Mouse (Mus musculus): ENCODE measurements around the gene Prtg. TPM values are rescaled to one million over a fixed set of nuclear protein-coding genes. Genes with fewer than 3 reads are reported as not detected.
A peak's percentile ranks its signal among the peaks of the same experiment; 100 is the strongest.

Prtg gene
- polyA plus RNA-seq, 1 experiment = not detected

DNA sequence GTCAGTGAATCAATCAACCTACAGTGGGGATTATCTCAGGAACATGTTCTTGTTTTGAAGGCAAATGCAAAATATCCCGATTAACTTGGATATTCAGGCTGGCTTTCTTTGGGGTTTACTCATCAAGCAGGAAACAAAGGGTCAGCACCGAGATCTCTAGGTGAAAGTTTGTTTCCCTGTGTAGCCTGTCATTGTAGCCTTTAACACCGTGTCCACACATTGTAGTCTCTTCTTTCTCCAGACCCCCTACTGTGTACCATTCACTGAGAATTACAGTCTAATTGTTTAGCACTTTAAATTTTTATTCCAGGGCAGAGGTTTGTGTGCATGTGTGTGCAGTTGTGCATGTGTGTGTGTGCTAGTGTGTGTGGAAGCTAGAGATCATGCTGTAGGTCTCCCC, 19.3 kb downstream of the Prtg start:
- whole genome bisulfite sequencing = 51% methylated on average over 3 of the region's 3 CpGs
- Histone ChIP-seq H3K4me1 (ENCODE audit: control insufficient read depth, insufficient read depth, low read length) (no peaks in the 10 kb centered on the region), H3K27ac (ENCODE audit: insufficient read depth, low read depth, low read length) (no peak overlapping the region), H3K4me3 (ENCODE audit: insufficient read depth, low read depth, low read length) (no peak overlapping the region)
- no peak for TF ChIP-seq POLR2A (IDR thresholded peaks at IDR 0.05; ENCODE audit: insufficient read depth, low read depth, low read length)
- no peak for TF ChIP-seq CTCF (IDR thresholded peaks at IDR 0.05; ENCODE audit: insufficient read depth, low read depth, low read length)

DNA sequence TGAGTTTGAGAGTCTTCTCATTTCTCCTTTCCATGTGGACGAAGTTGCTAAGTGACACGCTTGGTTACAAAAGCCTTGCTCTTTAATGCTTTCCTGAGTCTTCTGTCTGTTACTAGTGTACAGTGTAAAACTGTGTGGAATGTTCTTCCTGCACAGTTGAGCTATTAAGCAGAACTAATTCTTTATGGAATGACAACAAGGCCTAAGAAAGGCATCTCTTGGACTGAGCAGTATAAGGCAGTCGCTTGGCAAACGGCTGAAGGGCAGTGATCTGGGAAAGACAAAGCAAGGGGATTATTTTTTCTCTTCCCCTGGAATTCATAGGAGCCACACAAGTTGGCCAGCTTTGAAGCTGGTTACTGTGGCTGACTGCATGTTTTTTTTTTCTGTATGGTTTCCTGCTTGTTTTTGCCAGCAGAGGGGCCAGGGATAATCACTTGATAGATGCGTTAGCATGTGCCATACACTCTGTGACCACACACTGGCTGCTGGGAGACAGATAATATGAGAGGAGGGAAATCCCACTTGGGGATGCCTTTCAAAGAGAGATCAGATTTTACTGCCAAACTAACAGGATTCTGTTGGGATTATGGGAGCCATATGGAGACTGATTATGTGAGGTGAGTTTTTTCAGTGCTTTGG, 22.1 kb downstream of the Prtg start:
- TF ChIP-seq POLR2A (IDR thresholded peaks at IDR 0.05; ENCODE audit: insufficient read depth, low read depth, low read length) = no peak
- no peak for TF ChIP-seq CTCF (IDR thresholded peaks at IDR 0.05; ENCODE audit: insufficient read depth, low read depth, low read length)
- no peak overlapping the region for H3K4me3 ChIP-seq (ENCODE audit: insufficient read depth, low read depth, low read length)
- no peak overlapping the region for H3K27ac ChIP-seq (ENCODE audit: insufficient read depth, low read depth, low read length)
- WGBS = 51% methylated on average over 5 of the region's 5 CpGs
- no peaks in the 10 kb centered on the region for H3K4me1 ChIP-seq (ENCODE audit: control insufficient read depth, insufficient read depth, low read length)

DNA sequence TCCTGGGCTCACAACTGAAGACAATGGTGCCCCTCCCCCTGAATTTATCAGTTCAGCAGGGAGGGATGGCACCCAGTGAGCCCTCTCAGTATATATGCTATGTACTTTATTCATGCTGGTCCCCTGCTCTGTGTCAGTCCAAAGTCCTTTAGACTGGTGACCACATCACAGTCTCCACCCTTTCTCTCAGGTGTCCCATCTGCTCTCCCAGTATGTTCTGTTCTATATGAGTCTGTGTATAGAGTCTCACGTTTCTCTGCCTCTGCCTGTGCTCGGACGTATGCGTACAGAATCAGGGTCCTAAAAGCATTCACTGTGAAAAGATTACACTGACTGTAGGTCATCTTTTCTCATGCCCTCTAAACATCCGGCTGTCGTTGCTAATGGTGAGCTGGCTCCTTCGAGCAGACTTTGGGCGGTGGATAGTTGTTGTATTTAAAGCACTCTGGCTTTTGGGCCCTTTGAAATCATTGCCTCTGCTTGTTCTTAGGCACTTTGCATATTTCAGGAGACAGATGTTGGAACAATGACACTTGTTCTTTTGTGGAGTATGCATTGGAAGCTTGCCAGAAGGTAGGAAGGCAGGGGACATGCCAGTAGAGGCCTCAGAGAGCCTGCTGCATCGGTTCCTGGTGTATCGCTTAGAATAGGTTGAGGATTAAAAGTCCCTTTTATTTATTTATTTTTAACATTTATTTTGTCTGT, 27.5 kb downstream of the Prtg start:
- peaks cover 6% of the 10 kb centered on the region for H3K4me1 ChIP-seq (ENCODE audit: control insufficient read depth, insufficient read depth, low read length)
- WGBS = 63% methylated on average over 10 of the region's 10 CpGs
- no peak overlapping the region for H3K27ac ChIP-seq (ENCODE audit: insufficient read depth, low read depth, low read length)
- no peak overlapping the region for H3K4me3 ChIP-seq (ENCODE audit: insufficient read depth, low read depth, low read length)
- TF ChIP-seq CTCF (IDR thresholded peaks at IDR 0.05; ENCODE audit: insufficient read depth, low read depth, low read length) (no peak), POLR2A (IDR thresholded peaks at IDR 0.05; ENCODE audit: insufficient read depth, low read depth, low read length) (no peak)

DNA sequence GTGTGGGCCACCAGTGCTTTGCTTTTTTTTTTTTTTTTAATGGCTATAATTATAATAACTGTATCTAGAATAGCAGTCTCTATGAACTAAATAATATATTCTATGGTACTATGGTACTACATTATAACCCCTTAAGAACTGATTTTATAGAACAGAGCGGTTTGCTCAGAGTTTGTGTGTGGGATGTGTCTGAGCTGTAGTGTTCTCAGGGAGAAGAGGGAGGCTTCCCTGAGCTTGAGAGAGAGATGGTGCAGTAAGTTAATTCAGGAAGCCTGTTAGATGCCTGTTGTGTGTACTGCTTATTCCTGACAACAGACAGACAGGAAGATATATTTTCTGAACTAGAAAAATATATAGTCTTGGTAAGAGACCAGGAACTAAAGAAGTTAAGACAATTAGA, 28.3 kb downstream of the Prtg start:
- 73% methylated on average over 1 of the region's 1 CpGs for WGBS
- peaks cover 6% of the 10 kb centered on the region for H3K4me1 ChIP-seq (ENCODE audit: control insufficient read depth, insufficient read depth, low read length)
- no peak overlapping the region for H3K4me3 ChIP-seq (ENCODE audit: insufficient read depth, low read depth, low read length)
- TF ChIP-seq POLR2A (IDR thresholded peaks at IDR 0.05; ENCODE audit: insufficient read depth, low read depth, low read length) (no peak), CTCF (IDR thresholded peaks at IDR 0.05; ENCODE audit: insufficient read depth, low read depth, low read length) (no peak)
- no peak overlapping the region for H3K27ac ChIP-seq (ENCODE audit: insufficient read depth, low read depth, low read length)

DNA sequence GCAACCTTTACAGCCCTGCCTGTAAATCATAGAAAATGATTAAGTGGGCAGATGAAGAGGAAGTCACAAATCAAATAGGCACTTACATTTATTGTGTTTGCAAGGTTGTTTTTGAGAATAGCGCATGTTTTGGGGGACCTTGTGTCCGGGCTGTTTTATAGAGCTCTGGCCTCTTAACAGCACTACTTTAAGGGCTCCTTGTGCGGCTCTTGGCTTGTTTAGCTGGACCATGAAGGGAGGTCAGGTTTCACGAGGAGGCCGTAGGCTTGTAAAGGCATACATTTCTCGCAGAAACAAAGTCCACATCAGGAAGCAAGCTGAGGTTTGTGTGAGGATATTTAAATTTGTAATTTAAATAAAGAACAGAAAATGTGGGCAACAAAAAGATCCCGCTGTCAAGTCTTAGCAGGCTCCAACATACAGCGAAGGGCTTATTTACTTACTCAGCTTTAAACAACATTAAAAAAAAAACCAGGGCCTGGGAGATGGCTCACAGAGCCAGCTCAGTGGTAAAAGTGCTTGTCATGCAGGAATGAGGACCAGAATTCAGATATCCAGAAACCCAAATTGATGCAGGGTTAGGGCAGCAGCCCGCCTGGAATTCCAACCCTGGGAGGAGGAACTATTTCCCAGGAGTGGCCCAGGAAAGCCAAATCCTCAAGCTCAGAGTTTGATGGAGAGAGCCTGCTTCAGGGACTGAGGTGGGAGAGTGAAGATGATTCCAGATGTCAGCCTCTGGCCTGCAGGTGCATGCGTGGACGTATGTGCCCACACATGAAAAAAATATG, 30.2 kb downstream of the Prtg start:
- Histone ChIP-seq H3K4me3 (ENCODE audit: insufficient read depth, low read depth, low read length) (no peak overlapping the region), H3K27ac (ENCODE audit: insufficient read depth, low read depth, low read length) (no peak overlapping the region), H3K4me1 (ENCODE audit: control insufficient read depth, insufficient read depth, low read length) (peaks cover 6% of the 10 kb centered on the region)
- no peak for TF ChIP-seq POLR2A (IDR thresholded peaks at IDR 0.05; ENCODE audit: insufficient read depth, low read depth, low read length)
- no peak for TF ChIP-seq CTCF (IDR thresholded peaks at IDR 0.05; ENCODE audit: insufficient read depth, low read depth, low read length)
- WGBS = 81% methylated on average over 11 of the region's 11 CpGs

DNA sequence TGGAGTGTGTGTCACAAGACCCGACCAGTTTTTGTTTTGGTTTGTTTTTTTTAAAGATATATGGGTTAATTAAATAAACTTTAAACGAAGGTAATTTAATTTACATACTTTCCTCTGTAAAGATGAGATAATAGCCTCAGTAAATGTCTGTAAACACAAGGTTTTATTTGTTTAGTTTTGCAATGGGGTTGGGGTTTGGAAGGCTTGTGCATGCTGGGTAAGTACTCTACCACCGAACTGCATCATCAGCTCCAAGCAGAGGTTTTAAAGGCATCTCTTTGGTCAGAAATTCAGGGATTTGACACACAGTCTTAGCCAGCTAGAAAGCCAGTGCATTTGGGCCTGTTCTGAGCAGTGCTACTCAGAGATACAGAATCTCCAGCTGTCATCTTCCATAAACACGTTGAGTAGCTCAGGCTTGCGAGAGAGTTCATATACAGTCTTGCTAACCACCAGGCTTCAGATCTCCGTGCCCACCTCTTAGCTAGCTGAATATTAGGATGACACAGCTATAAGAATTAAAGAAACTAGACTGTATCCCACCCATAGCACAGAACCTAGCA, 31.0 kb downstream of the Prtg start:
- H3K4me3 ChIP-seq (ENCODE audit: insufficient read depth, low read depth, low read length) = no peak overlapping the region
- peak overlapping the region; percentile 28; the same call in 1 of the 2 replicates for H3K27ac ChIP-seq (ENCODE audit: insufficient read depth, low read depth, low read length)
- TF ChIP-seq POLR2A (IDR thresholded peaks at IDR 0.05; ENCODE audit: insufficient read depth, low read depth, low read length) = no peak
- TF ChIP-seq CTCF (IDR thresholded peaks at IDR 0.05; ENCODE audit: insufficient read depth, low read depth, low read length) = no peak
- 68% methylated on average over 6 of the region's 6 CpGs for WGBS
- H3K4me1 ChIP-seq (ENCODE audit: control insufficient read depth, insufficient read depth, low read length) = peaks cover 6% of the 10 kb centered on the region

DNA sequence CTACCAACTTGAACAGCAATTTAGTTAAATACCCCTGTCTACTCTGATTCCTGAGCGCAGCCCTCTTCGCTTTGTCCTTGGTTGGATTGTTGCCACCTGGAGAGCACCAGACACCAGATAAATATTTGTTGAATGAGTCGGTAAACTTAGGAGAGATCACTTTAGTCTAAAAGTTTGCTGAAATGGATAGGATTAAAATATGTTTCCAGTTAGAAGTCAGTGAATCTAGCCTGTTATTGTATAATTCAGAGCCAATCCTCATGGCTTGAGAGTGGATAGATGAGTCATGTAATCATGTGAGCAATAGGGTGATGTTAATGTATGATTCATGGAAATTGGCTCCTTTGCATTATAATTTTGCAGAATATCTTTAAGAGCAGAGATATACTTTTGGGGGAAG, 31.6 kb downstream of the Prtg start:
- peaks cover 6% of the 10 kb centered on the region for H3K4me1 ChIP-seq (ENCODE audit: control insufficient read depth, insufficient read depth, low read length)
- 0 out of 2 replicates have a peak overlapping the region, but pooled peaks have one; percentile 28 for H3K27ac ChIP-seq (ENCODE audit: insufficient read depth, low read depth, low read length)
- WGBS = 40% methylated on average over 3 of the region's 3 CpGs
- H3K4me3 ChIP-seq (ENCODE audit: insufficient read depth, low read depth, low read length) = no peak overlapping the region
- TF ChIP-seq CTCF (IDR thresholded peaks at IDR 0.05; ENCODE audit: insufficient read depth, low read depth, low read length) = no peak
- TF ChIP-seq POLR2A (IDR thresholded peaks at IDR 0.05; ENCODE audit: insufficient read depth, low read depth, low read length) = no peak

DNA sequence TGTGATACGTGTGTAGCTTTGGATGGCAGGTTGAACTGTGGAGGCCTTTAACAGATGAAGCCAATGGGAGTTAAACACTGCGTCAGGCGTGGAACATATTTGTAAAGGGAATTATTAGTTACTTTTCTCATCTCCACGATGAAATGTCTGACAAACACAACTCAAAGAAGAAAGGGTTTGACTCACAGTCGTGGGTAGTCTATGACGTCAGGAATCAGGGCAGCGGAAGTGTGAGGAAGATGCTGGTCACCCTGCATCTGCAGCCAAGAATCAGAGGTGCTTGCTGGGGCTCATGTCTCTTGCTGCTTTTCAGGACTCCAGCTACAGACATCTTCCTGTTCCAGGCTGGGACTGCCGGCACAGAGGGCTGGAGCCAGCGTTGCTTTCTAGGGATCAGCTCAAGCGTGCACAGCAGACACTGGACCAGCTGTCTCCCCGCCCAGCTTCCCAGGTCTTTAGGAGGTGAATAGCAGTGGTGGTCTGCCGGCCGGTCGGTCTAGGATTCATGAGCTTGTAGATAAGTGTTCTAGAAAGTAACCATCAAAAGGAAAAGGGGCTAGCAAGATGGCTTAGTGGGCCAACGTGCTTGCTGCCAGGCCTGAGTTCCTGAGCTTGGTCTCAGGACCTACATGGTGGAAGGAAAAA, 32.8 kb downstream of the Prtg start:
- peaks cover 6% of the 10 kb centered on the region for H3K4me1 ChIP-seq (ENCODE audit: control insufficient read depth, insufficient read depth, low read length)
- H3K27ac ChIP-seq (ENCODE audit: insufficient read depth, low read depth, low read length) = no peak overlapping the region
- TF ChIP-seq CTCF (IDR thresholded peaks at IDR 0.05; ENCODE audit: insufficient read depth, low read depth, low read length) = no peak
- no peak for TF ChIP-seq POLR2A (IDR thresholded peaks at IDR 0.05; ENCODE audit: insufficient read depth, low read depth, low read length)
- 84% methylated on average over 15 of the region's 15 CpGs for WGBS
- no peak overlapping the region for H3K4me3 ChIP-seq (ENCODE audit: insufficient read depth, low read depth, low read length)
